ENCODE assay signal across 19 mouse cellular contexts in the genomic region with DNA sequence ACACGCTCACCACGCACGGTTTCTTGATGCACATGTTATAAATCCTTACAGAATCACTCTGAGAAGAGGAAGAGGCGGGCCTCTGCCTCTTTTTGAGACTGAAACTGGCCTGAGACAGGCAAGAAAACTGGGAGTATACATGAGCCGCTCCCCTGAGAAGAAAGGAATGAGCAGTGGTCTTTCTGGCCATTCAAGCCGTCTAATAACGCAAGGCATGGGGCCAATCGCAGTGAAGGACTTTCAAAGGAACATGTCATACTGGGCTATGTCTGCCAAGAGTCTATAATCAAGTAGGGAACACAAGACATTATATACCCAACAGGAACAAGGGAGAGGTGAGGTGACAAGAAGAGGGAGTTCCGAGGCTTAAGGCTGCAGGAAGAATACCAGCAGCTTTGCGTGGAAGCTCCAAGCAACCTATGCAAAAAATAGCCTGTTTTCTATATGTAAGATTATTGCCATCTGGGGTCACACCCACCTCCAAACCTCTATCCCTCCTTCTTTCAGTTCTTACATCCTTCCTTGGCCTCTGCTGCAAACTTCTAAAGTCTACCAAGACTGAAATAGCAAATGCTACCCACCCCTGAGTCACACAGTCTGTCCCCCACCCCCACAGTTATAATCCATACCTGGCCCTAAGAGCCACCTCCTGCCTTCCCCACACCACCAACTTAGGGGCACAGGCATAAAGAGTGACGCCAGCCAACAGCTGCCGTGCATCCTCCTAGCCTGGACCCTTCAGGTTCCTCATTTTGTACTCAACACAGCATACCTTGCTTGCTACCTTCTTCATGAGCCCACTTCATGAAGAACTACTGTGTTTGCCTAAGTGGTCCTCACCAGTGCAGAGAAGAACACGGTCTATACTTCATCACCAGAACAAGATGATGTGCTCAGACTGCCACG.
DNase-seq lines count a peak whose midpoint lies in the region; ATAC-seq and TF ChIP-seq lines count a peak whose summit lies in the region.
"Had no signal": no experiment of that assay in that cellular context is flagged by ENCODE, and none has a peak within 500 bp of the region (broad histone marks: within the 10 kb centered on the region; RNA-seq: fewer than 3 reads in every experiment).

No protein-coding gene starts in this region.

- no peak for ATAC-seq in lung, embryonic 16.5 days (ENCODE audit: low read depth)
- no peak for ATAC-seq in embryonic facial prominence, embryonic 13.5 days (ENCODE audit: insufficient number of reproducible peaks, insufficient read depth, low FRiP score, low TSS enrichment, low read depth)
- ATAC-seq in limb, embryonic 14.5 days (ENCODE audit: low FRiP score, low read depth), result no peak
- ATAC-seq: inflammation-experienced regulatory T-cells, adult 6 months; midbrain, embryonic 13.5 days had no signal

- intact Hi-C loops in gastrocnemius, adult 2 months (cut with DNase I), result no loop called here

- H3K9me3 ChIP-seq in lung, embryonic 16.5 days (ENCODE audit: control insufficient read depth, low read length), result no peaks in the 10 kb centered on the region
- no peaks in the 10 kb centered on the region for H3K9me3 ChIP-seq in embryonic facial prominence, embryonic 13.5 days
- no peaks in the 10 kb centered on the region for H3K9me3 ChIP-seq in limb, embryonic 14.5 days (ENCODE audit: control insufficient read depth, low read length)
- H3K9me3 ChIP-seq: heart, embryonic 13.5 days; midbrain, embryonic 13.5 days; neural tube, embryonic 15.5 days had no signal

- peak overlapping the region; percentile 75 for H3K27ac ChIP-seq in gastrocnemius, adult 2 months
- H3K27ac ChIP-seq in lung, embryonic 16.5 days (ENCODE audit: low read length), result peak overlapping the region; percentile 90
- no peak overlapping the region for H3K27ac ChIP-seq in embryonic facial prominence, embryonic 13.5 days
- H3K27ac ChIP-seq in limb, embryonic 14.5 days (replicated peaks; ENCODE audit: low read depth, low read length), result no peak overlapping the region
- H3K27ac ChIP-seq: liver, embryonic 14.5 days; neural tube, embryonic 15.5 days had no signal

- DNase-seq in gastrocnemius, adult 2 months, result no peak
- no peak for DNase-seq in gastrocnemius, postnatal 10 days
- DNase-seq in lung, postnatal 4 days, result no peak
- peak; percentile 32 for DNase-seq in limb, embryonic 14.5 days (ENCODE audit: low spot score)
- DNase-seq in kidney, adult 9 months, result no peak
- no peak for DNase-seq in urinary bladder, postnatal 14 days (ENCODE audit: low spot score)
- DNase-seq: cerebellum, postnatal 14 days; gastrocnemius, postnatal 25 days; kidney, adult 8-10 months; retina, postnatal 1 day; thymus, postnatal 4 days had no signal

- no peak for TF ChIP-seq CTCF in gastrocnemius, adult 2 months (IDR thresholded peaks at IDR 0.05)

- H3K27me3 ChIP-seq in lung, embryonic 16.5 days (ENCODE audit: control insufficient read depth, insufficient read depth, low read depth, low read length), result no peaks in the 10 kb centered on the region; the same call in 1 of the 2 replicates
- H3K27me3 ChIP-seq in embryonic facial prominence, embryonic 13.5 days, result no peaks in the 10 kb centered on the region; the same call in 1 of the 2 replicates
- H3K27me3 ChIP-seq in limb, embryonic 14.5 days (ENCODE audit: control insufficient read depth, insufficient read depth, low read length), result no peaks in the 10 kb centered on the region
- H3K27me3 ChIP-seq: heart, embryonic 13.5 days; midbrain, embryonic 13.5 days; neural tube, embryonic 15.5 days had no signal

- no peaks in the 10 kb centered on the region for H3K36me3 ChIP-seq in lung, embryonic 16.5 days (ENCODE audit: control insufficient read depth, insufficient read depth, low read length)
- H3K36me3 ChIP-seq in embryonic facial prominence, embryonic 13.5 days, result no peaks in the 10 kb centered on the region
- H3K36me3 ChIP-seq in limb, embryonic 14.5 days (ENCODE audit: control insufficient read depth, insufficient read depth, low read length), result no peaks in the 10 kb centered on the region
- H3K36me3 ChIP-seq: heart, embryonic 13.5 days; midbrain, embryonic 13.5 days; neural tube, embryonic 15.5 days had no signal

- no peak overlapping the region for H3K9ac ChIP-seq in lung, embryonic 16.5 days (ENCODE audit: low read length)
- H3K9ac ChIP-seq in embryonic facial prominence, embryonic 13.5 days, result 0 out of 2 replicates have a peak overlapping the region, but pooled peaks have one; percentile 1
- H3K9ac ChIP-seq in limb, embryonic 14.5 days (ENCODE audit: low read depth, low read length, severe bottlenecking), result no peak overlapping the region
- H3K9ac ChIP-seq: heart, embryonic 13.5 days; liver, embryonic 14.5 days; midbrain, embryonic 13.5 days; neural tube, embryonic 15.5 days had no signal

- peaks cover 45% of the 10 kb centered on the region for H3K4me1 ChIP-seq in lung, embryonic 16.5 days (replicated peaks; ENCODE audit: control insufficient read depth, insufficient read depth, low read length)
- H3K4me1 ChIP-seq in embryonic facial prominence, embryonic 13.5 days, result peaks cover 33% of the 10 kb centered on the region
- peaks cover 47% of the 10 kb centered on the region for H3K4me1 ChIP-seq in limb, embryonic 14.5 days (ENCODE audit: control insufficient read depth, insufficient read depth, low read length)

- peak overlapping the region; percentile 29; the same call in 1 of the 2 replicates for H3K4me3 ChIP-seq in gastrocnemius, adult 2 months
- H3K4me3 ChIP-seq in lung, embryonic 16.5 days (ENCODE audit: low read length), result no peak overlapping the region
- no peak overlapping the region for H3K4me3 ChIP-seq in embryonic facial prominence, embryonic 13.5 days
- no peak overlapping the region for H3K4me3 ChIP-seq in limb, embryonic 14.5 days (replicated peaks; ENCODE audit: low read length)
- H3K4me3 ChIP-seq: heart, embryonic 13.5 days; midbrain, embryonic 13.5 days; myocyte; neural tube, embryonic 15.5 days had no signal

- no peak overlapping the region for H3K4me2 ChIP-seq in lung, embryonic 16.5 days (ENCODE audit: low read depth, low read length)
- H3K4me2 ChIP-seq in embryonic facial prominence, embryonic 13.5 days, result no peak overlapping the region
- H3K4me2 ChIP-seq in limb, embryonic 14.5 days (replicated peaks; ENCODE audit: low read depth, low read length, severe bottlenecking), result no peak overlapping the region
- H3K4me2 ChIP-seq: heart, embryonic 13.5 days; midbrain, embryonic 13.5 days; neural tube, embryonic 15.5 days had no signal

- no peak for TF ChIP-seq POLR2A in limb, embryonic 14.5 days (IDR thresholded peaks at IDR 0.05; ENCODE audit: borderline replicate concordance, extremely low read depth, insufficient read depth, insufficient read length)

- 76% methylated on average over 14 of the region's 14 CpGs for WGBS in lung, embryonic 16.5 days
- WGBS in embryonic facial prominence, embryonic 13.5 days, result 89% methylated on average over 14 of the region's 14 CpGs
- WGBS in limb, embryonic 14.5 days, result 70% methylated on average over 14 of the region's 14 CpGs

Comparison
In these comparisons a context has a peak if more than half of its experiments do, and no peak if none do; other contexts are left out.
1. H3K27ac ChIP-seq: peak in gastrocnemius, adult 2 months (single experiment) and lung, embryonic 16.5 days (single experiment); none in embryonic facial prominence, embryonic 13.5 days (single experiment) and limb, embryonic 14.5 days (single experiment).